Mouse (Mus musculus) embryonic facial prominence, embryonic 15.5 days (tissue): Measurements from ENCODE around the gene Arrdc5. TPM values are rescaled to one million over a fixed set of nuclear protein-coding genes. Genes with fewer than 3 reads are reported as not detected.

Experiments
- ATAC-seq: fragments of 200-750 bp; cut with Nextera tagmentation; 2 replicates; pipeline ENCODE4 v1.8.0; 2017; ENCODE audit warnings: low read depth, moderate TSS enrichment; ENCODE audit not compliant: insufficient number of reproducible peaks, low FRiP score, low TSS enrichment
- H3K27ac ChIP-seq: fragments of 300-500 bp; sonication (generic); replicated peaks from 2 replicates; pipeline ENCODE4 v1.5.1; 2015; ENCODE audit warnings: mild to moderate bottlenecking, inconsistent platforms
- H3K27me3 ChIP-seq: fragments of 300-500 bp; sonication (generic); 2 replicates; pipeline ENCODE4 v1.6.1; 2015; ENCODE audit warnings: inconsistent platforms
- H3K36me3 ChIP-seq: fragments of 300-500 bp; sonication (generic); 2 replicates; pipeline ENCODE4 v1.6.1; 2015; ENCODE audit warnings: mild to moderate bottlenecking, inconsistent platforms
- H3K4me1 ChIP-seq: fragments of 300-500 bp; sonication (generic); 2 replicates; pipeline ENCODE4 v1.6.1; 2015; ENCODE audit warnings: inconsistent platforms
- H3K4me2 ChIP-seq: fragments of 300-500 bp; sonication (generic); replicated peaks from 2 replicates; pipeline ENCODE4 v1.6.1; 2015; ENCODE audit warnings: mild to moderate bottlenecking, inconsistent platforms
- H3K4me3 ChIP-seq: fragments of 300-500 bp; sonication (generic); replicated peaks from 2 replicates; pipeline ENCODE4 v1.5.1; 2015; ENCODE audit warnings: mild to moderate bottlenecking, inconsistent platforms
- H3K9ac ChIP-seq: fragments of 300-500 bp; sonication (generic); 2 replicates; pipeline ENCODE4 v1.6.1; 2015; ENCODE audit warnings: inconsistent platforms
- H3K9me3 ChIP-seq: fragments of 300-500 bp; sonication (generic); replicated peaks from 2 replicates; pipeline ENCODE4 v1.6.1; 2016; ENCODE audit warnings: inconsistent platforms
- WGBS: fragments of 180-500 bp; shearing (Covaris S2); methylation state at CpG from one replicate; pipeline ENCODE4 v1.1.7; 2015; 5-methylcytosine and 5-hydroxymethylcytosine counted together
- polyA plus RNA-seq: library from polyadenylated mRNA; unstranded; fragments of >200 nt; fragmentation: Nextera tagmentation; extraction: Ambion mirVana; gene quantifications from 2 replicates; pipeline ENCODE4 v1.2.1, GENCODE M21; 2015

The Arrdc5 gene
- 0.33 TPM in 1 of 2 replicates, not detected in the other for polyA plus RNA-seq

DNA sequence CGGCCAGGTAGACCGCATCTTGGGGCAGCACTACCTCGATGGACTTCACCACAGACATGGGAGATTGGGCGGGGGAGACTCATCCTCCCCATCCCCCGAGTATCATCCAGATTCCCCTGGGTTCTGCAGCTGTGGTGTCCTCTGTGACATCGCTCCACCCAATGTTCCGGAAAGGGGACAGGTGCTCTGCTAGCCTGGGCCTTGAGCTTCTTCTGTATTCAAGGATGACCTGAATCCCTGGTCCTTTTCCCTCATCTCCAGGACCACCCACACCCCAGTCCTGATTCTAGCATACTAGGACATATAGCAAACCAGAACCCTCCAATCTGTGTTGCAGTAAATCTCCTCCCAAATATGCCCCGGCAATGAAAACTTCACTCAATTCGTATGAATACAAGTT lies at the start of gene Arrdc5:
Gene Arrdc5 (minus strand): TSS at position 101 of the 400 bp plus-strand sequence.
- H3K4me1 ChIP-seq, result peaks cover 24% of the 10 kb centered on the region
- H3K36me3 ChIP-seq, result no peaks in the 10 kb centered on the region
- ATAC-seq, result no peak
- no peak within 1 kb of the TSS for H3K9ac ChIP-seq
- no peak within 1 kb of the TSS for H3K27ac ChIP-seq
- no peaks in the 10 kb centered on the region for H3K27me3 ChIP-seq
- 93% methylated on average over 9 of the region's 9 CpGs for WGBS
- no peak within 1 kb of the TSS for H3K4me2 ChIP-seq
- H3K4me3 ChIP-seq, result no peak within 1 kb of the TSS
- no peaks in the 10 kb centered on the region for H3K9me3 ChIP-seq

DNA sequence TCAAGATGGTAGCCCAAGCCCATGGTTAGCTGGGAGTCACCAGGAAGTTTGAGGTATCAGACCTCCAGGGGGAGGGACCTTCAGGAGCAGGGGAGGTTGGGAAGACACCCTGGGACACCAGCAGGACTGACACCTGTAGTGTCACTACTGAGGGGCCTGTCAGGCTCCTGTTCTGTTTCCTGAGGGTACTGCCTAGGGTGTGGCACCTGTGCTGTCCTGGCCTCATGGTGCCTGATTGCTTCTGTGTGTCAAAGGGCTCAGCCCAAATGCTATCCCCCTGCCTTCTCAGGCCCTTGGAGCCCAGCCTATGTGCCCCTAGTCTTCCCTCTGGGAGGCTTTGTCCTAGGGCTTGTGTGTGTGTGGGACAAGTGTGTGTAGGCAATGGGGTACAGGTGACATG lies 48.5 kb upstream of the Arrdc5 start:
- H3K4me1 ChIP-seq, result 0 out of 2 replicates have a peak, but pooled peaks cover 4% of the 10 kb centered on the region
- no peak overlapping the region for H3K4me2 ChIP-seq
- no peaks in the 10 kb centered on the region for H3K9me3 ChIP-seq
- ATAC-seq, result no peak
- peaks cover 25% of the 10 kb centered on the region for H3K36me3 ChIP-seq
- no peak overlapping the region for H3K9ac ChIP-seq
- H3K27me3 ChIP-seq, result no peaks in the 10 kb centered on the region
- H3K27ac ChIP-seq, result no peak overlapping the region
- H3K4me3 ChIP-seq, result no peak overlapping the region

DNA sequence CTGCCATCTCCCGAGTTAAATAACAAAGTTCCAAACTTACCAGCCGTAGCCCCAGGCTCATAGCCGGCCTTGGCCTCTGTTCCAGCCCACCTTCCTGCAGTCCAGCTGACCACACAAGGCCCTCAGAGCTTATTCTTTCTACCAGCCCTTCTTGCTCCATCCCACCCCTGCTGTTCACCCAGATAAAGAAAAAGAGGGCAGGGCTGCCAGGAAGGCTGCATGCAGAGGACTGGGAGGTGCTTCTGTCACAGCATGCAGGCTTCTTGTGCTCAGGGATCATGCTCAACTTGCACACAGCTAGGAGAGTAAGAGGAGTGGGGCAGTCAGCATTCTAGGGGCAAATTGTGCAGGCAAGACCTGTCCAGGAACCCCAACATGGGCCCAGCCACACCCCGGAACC lies 48.0 kb upstream of the Arrdc5 start:
- 78% methylated on average over 4 of the region's 4 CpGs for WGBS
- no peak overlapping the region for H3K4me3 ChIP-seq
- no peak for ATAC-seq

DNA sequence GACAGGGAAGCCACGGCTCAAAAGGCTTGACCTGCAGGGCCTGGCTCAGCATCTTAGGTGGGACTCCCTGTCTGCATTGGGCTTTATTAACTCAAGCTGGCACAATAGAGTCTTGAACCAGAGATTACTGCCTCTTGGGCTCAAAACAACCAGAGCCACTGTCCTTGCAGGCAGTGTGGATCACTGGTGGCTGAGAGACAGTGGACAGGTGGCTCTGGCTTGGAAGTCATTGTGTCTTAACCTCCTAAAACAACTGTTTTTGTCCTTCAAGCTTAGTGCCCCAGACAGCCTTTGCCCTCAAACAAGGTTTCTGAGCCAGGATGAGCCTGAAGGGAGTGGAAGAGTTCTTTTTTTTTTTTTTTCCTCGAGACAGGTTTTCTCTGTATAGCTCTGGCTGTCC lies 45.3 kb upstream of the Arrdc5 start:
- no peak overlapping the region for H3K4me3 ChIP-seq
- no peak overlapping the region for H3K27ac ChIP-seq
- no peaks in the 10 kb centered on the region for H3K9me3 ChIP-seq
- peaks cover 19% of the 10 kb centered on the region; the same call in 1 of the 2 replicates for H3K4me1 ChIP-seq
- 70% methylated on average over 2 of the region's 2 CpGs for WGBS
- H3K4me2 ChIP-seq, result no peak overlapping the region
- ATAC-seq, result no peak
- H3K9ac ChIP-seq, result no peak overlapping the region
- H3K36me3 ChIP-seq, result 0 out of 2 replicates have a peak, but pooled peaks cover 3% of the 10 kb centered on the region
- H3K27me3 ChIP-seq, result no peaks in the 10 kb centered on the region

More for the DNA sequence above, 48.0 kb upstream of the Arrdc5 start:
- Histone ChIP-seq H3K27me3 (no peaks in the 10 kb centered on the region), H3K27ac (no peak overlapping the region), H3K9me3 (no peaks in the 10 kb centered on the region), H3K9ac (no peak overlapping the region), H3K4me2 (no peak overlapping the region), H3K36me3 (peaks cover 21% of the 10 kb centered on the region), H3K4me1 (0 out of 2 replicates have a peak, but pooled peaks cover 4% of the 10 kb centered on the region)

DNA sequence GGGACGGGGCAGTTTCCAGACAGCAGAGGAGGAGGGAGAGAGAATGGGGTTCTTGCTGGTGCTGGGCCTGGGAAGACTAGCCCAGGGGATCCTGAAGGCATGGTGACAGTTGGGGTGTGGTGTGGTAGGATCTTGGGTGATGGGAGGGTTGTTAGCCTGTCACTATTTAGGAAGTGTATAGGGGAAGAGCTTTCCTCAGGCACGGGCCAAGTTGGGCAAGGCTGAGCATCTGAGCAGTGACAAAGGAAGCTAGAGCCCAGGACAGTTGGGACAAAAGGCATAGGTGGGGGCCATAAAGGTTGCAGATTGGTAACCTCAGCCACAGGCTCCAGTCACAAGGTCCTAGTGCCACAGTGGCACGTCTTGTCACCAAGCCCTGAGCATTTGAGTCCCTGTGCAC lies 43.4 kb upstream of the Arrdc5 start:
- H3K4me3 ChIP-seq, result no peak overlapping the region
- H3K9me3 ChIP-seq, result no peaks in the 10 kb centered on the region
- H3K9ac ChIP-seq, result no peak overlapping the region
- 79% methylated on average over 3 of the region's 3 CpGs for WGBS
- no peak overlapping the region for H3K27ac ChIP-seq
- H3K4me2 ChIP-seq, result no peak overlapping the region
- H3K27me3 ChIP-seq, result no peaks in the 10 kb centered on the region
- ATAC-seq, result no peak
- H3K4me1 ChIP-seq, result peaks cover 20% of the 10 kb centered on the region; the same call in 1 of the 2 replicates
- 0 out of 2 replicates have a peak, but pooled peaks cover 3% of the 10 kb centered on the region for H3K36me3 ChIP-seq

DNA sequence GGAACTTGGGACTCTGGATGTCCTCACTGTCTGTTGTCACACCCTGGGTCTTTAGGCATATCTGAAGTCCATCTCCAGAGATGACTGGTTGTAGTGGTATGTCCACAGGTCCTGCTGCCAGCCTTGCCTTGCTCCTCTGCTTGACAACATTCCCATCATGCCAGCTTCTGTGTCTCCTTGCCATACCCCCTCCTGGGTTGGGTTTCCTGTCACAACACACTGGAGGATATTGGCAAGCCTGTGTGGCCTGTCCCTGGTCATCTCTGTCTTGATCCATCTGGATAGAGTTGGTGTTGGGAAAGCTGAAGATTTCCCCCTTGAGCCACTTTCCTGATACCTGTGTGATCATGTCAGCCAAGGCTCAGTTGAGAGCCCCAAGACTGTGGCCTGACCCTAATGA lies 40.6 kb upstream of the Arrdc5 start:
- Histone ChIP-seq H3K9ac (no peak overlapping the region), H3K27me3 (no peaks in the 10 kb centered on the region)
- ATAC-seq, result no peak

DNA sequence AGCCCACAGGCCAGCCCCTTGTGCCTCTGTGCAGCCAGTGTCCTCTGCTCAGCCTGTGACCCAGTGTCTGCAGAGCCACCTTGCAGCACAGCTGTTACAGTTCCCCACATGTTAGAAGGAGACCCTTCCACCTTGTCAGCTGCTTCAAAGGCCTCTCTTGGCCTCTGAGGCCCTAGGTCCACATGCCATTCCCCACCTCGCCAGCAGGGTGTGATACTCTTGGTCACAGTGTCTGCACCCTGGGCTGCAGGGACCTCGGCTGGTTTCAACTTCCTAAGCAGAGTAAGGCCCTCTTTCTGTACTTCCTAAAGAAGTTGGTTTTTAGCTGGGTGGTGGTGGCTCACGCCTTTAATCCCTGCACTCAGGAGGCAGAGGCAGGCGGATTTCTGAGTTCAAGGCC lies 38.8 kb upstream of the Arrdc5 start:
- Histone ChIP-seq H3K4me2 (no peak overlapping the region), H3K4me1 (peaks cover 19% of the 10 kb centered on the region; the same call in 1 of the 2 replicates), H3K27me3 (no peaks in the 10 kb centered on the region), H3K36me3 (no peaks in the 10 kb centered on the region), H3K27ac (no peak overlapping the region), H3K4me3 (no peak overlapping the region), H3K9me3 (no peaks in the 10 kb centered on the region), H3K9ac (no peak overlapping the region)
- 62% methylated on average over 4 of the region's 4 CpGs for WGBS
- ATAC-seq, result no peak

More for the DNA sequence above, 40.6 kb upstream of the Arrdc5 start:
- H3K4me3 ChIP-seq, result no peak overlapping the region
- no peaks in the 10 kb centered on the region for H3K9me3 ChIP-seq
- no peak overlapping the region for H3K27ac ChIP-seq
- H3K4me2 ChIP-seq, result no peak overlapping the region
- 0 out of 2 replicates have a peak, but pooled peaks cover 3% of the 10 kb centered on the region for H3K36me3 ChIP-seq
- peaks cover 16% of the 10 kb centered on the region; the same call in 1 of the 2 replicates for H3K4me1 ChIP-seq

DNA sequence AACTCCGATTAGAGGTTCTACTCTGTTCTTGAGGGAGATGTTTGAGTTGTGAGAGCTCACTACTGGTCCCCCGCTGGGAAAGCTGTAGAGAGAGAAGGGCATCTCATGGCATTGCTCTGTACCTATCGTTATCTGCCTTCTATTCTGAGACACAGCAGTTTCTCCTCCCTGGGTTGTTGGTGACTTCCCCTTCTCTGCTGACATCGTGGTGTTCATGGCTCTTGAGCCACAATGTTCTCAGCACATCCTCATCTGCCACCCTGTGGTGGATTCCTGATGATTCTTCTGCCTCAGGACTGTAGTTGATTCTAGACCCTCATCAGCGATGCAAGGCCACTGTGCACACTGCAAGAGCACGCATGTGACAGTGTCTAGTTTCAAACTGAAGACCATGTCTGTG lies 37.7 kb upstream of the Arrdc5 start:
- no peak overlapping the region for H3K4me3 ChIP-seq
- H3K4me1 ChIP-seq, result peaks cover 24% of the 10 kb centered on the region; the same call in 1 of the 2 replicates
- H3K27ac ChIP-seq, result no peak overlapping the region
- no peak for ATAC-seq
- H3K27me3 ChIP-seq, result no peaks in the 10 kb centered on the region
- no peaks in the 10 kb centered on the region for H3K9me3 ChIP-seq
- WGBS, result 90% methylated on average over 6 of the region's 6 CpGs
- H3K9ac ChIP-seq, result no peak overlapping the region
- no peaks in the 10 kb centered on the region for H3K36me3 ChIP-seq
- no peak overlapping the region for H3K4me2 ChIP-seq

DNA sequence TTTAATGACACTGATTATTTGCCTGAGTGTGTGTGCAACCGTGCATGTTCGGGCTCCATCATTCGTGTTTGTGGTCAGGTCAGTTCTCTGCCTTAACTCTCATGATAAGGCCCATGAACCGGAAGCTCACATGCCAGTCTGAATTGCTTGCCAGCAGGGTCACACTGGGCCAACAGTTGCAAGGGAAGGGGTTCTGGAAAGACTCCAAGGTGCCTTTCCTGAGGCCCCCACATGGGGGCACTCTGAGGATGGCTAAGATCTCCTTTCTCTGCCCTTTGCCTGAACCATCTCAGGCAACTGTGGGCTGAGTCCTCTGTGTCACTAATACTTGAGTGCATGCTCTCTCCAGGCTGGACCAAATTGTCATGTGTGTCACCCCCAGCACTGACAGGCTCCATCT lies 37.1 kb upstream of the Arrdc5 start:
- Histone ChIP-seq H3K9me3 (no peaks in the 10 kb centered on the region), H3K4me2 (no peak overlapping the region), H3K9ac (no peak overlapping the region), H3K36me3 (no peaks in the 10 kb centered on the region), H3K4me1 (peaks cover 24% of the 10 kb centered on the region; the same call in 1 of the 2 replicates), H3K4me3 (no peak overlapping the region), H3K27ac (no peak overlapping the region), H3K27me3 (no peaks in the 10 kb centered on the region)
- ATAC-seq, result no peak
- WGBS, result 62% methylated on average over 4 of the region's 4 CpGs

DNA sequence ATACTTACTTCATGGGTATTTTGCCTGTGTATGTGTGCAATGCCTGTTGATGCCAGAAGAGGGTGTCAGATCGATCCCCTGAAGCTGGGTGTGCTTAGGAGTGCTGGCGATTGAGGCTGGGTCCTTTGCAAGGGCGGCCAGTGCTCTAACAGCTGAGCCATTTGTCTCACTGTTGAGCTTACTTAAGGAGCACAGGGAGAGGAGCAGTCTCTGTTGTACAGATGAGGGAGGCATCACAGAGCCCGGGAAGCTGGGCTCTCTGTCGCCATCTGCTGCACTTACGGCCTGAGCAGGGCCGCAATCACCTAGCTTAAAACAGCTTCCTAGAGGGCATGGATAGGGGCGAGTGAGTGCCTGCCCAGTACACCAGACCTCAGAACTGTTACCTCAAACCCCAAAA lies 32.9 kb upstream of the Arrdc5 start:
- H3K4me2 ChIP-seq, result no peak overlapping the region
- no peaks in the 10 kb centered on the region for H3K9me3 ChIP-seq
- no peak overlapping the region for H3K9ac ChIP-seq
- H3K4me3 ChIP-seq, result no peak overlapping the region
- peaks cover 47% of the 10 kb centered on the region for H3K4me1 ChIP-seq
- no peaks in the 10 kb centered on the region for H3K27me3 ChIP-seq
- WGBS, result 42% methylated on average over 8 of the region's 8 CpGs
- ATAC-seq, result no peak
- no peak overlapping the region for H3K27ac ChIP-seq
- H3K36me3 ChIP-seq, result no peaks in the 10 kb centered on the region

DNA sequence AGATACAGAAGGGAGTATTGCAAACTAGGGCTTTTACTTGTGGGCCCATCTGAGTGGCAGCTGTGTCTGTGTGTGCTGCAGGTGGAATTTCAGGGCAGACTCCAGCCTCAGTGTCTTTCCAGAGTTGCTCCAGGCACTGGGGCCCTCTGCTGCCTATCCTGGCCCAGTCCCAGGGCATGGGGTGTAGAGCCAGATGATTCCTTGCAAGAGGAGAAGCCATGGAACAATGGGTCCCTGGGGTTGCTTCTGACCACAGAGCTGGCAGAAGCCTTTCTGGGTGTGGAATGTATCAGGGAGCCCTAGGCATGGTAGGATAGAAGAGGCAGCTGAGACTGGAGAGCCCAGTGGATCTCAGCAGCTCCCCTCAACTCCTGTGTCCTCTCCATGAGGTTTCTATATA lies 31.2 kb upstream of the Arrdc5 start:
- Histone ChIP-seq H3K27me3 (no peaks in the 10 kb centered on the region), H3K4me3 (no peak overlapping the region), H3K4me1 (peaks cover 60% of the 10 kb centered on the region), H3K27ac (0 out of 2 replicates have a peak overlapping the region, but pooled peaks have one; percentile 1), H3K9ac (no peak overlapping the region), H3K4me2 (no peak overlapping the region), H3K36me3 (no peaks in the 10 kb centered on the region), H3K9me3 (no peaks in the 10 kb centered on the region)
- no peak for ATAC-seq

DNA sequence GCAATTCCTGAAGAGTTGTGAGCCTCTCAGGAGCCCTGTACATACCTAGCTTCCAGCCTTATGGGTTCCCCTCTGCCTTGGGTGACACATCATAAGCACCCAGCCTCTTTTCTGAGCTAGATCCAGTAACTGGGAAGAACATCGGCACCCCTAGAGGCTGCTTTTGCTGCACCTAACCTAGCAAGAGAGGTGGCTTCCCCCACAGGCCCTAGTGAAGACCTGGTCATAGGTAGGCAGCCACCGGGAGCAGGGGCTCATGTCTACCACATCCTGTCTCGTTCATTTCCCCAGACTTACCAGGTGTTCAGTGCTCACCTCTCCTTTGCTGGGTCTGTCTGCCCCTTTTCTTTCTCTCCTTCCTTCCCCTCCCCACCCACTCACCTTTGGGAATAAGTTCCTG lies 30.3 kb upstream of the Arrdc5 start:
- H3K36me3 ChIP-seq, result no peaks in the 10 kb centered on the region
- no peak overlapping the region for H3K4me2 ChIP-seq
- WGBS, result 74% methylated on average over 3 of the region's 3 CpGs
- H3K27ac ChIP-seq, result peak overlapping the region; percentile 1; the same call in 1 of the 2 replicates
- no peaks in the 10 kb centered on the region for H3K27me3 ChIP-seq
- no peak overlapping the region for H3K9ac ChIP-seq
- peaks cover 60% of the 10 kb centered on the region for H3K4me1 ChIP-seq
- no peaks in the 10 kb centered on the region for H3K9me3 ChIP-seq
- H3K4me3 ChIP-seq, result no peak overlapping the region
- ATAC-seq, result no peak
